Mouse (Mus musculus) adrenal gland, adult 18-20 months (tissue): ENCODE measurements around the gene Atg4d. TPM values are rescaled to one million over a fixed set of nuclear protein-coding genes. Genes with fewer than 3 reads are reported as not detected.
"Not testable (repeated sequence)": the region's sequence is repeated elsewhere in the genome, so short reads cannot be mapped to it uniquely, and the experiment has no call there.

Experiments
- DNase-seq, 2 experiments: peaks; one replicate each; pipeline ENCODE4 v3.0.0; 2021 to 2022; ENCODE audit warnings: low spot score in 2 of 2
- total RNA-seq, 2 experiments: library from RNA; stranded (reverse); gene quantifications; 1 replicate in 1 of 2; 2 replicates in 1 of 2; pipeline ENCODE4 v1.2.3; 2021

Atg4d gene
- total RNA-seq, 2 experiments from 2014 or later = 39.9 to 52.6 TPM

DNA sequence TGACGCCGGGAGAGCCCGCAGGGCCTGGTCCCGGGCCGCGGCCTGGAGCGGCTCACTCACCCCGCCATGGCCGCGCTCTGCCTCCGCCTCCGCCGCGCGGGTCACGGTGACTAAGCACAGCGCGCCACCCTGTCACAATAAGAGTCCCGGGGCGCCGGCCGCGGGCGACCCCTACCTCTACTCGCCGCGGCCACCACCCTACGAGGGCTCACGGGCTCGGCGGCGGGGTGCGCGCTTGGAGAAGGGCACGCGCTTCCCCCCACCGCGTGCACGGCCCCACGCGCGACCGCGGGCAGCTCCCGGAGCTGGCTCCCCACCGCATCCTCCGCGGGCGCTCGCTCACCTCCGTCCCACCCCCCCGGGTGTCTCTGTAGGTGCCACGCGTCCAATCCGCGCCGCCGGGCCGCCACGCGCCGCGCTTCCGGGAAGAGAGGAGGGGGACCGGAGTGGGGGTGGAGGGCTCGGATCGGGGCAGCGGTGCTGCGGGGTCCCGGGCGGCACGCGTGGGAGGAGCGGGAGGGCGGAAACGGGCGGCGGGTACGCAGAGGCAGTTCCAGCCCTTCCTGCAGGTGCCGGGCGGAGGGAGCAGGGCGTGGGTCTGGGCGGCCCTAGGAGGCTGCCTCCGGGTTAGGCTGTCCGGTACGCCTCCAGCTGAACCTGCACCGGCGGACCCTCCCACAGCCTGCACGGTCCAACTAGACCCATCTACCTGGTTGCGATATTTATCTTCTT is 26.2 kb upstream of the Atg4d start, which contains the start of gene Keap1:
Gene Keap1, minus strand, starts transcription at position 629 of the 732 bp plus-strand sequence.
- peak; percentile 88 for DNase-seq

DNA sequence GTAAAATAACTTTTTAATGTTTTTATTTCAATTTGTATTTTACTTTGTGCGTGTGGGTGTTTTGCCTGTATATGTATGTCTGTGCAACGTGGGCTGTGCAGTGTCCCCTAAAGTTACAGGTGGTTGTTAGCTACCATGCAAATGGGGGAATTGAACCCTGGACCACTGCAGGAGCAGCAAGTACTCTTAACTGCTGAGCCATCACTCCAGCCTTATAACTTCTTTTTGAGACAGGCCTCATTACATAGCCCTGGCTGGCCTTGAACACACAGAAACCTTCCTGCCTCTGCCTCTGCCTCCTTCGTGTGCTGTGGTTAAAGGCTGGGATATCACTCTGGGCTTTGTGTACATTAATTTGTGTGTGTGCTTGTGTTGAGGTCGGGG is 25.6 kb upstream of the Atg4d start:
- DNase-seq = no peak

DNA sequence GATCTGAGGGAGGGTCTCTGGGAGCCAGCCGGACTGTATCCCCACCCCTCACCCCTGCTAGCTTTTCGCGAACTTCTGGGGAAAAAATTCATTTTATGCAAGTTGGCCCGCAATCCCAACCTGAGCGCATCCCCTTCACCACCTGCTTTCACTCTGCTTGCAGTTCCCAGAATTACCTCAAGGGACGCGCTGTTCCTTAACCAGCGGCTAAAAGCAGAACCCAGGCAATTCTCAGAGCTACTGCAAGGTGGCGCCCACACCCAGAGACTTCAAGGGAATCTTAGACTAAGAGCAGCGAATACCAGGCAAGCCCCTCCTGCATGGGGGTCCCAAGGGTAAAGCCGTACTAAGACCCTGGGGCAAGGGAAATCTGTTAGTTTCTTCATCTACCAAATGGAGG is 23.8 kb upstream of the Atg4d start:
- peak; percentile 64 to 67 for DNase-seq

DNA sequence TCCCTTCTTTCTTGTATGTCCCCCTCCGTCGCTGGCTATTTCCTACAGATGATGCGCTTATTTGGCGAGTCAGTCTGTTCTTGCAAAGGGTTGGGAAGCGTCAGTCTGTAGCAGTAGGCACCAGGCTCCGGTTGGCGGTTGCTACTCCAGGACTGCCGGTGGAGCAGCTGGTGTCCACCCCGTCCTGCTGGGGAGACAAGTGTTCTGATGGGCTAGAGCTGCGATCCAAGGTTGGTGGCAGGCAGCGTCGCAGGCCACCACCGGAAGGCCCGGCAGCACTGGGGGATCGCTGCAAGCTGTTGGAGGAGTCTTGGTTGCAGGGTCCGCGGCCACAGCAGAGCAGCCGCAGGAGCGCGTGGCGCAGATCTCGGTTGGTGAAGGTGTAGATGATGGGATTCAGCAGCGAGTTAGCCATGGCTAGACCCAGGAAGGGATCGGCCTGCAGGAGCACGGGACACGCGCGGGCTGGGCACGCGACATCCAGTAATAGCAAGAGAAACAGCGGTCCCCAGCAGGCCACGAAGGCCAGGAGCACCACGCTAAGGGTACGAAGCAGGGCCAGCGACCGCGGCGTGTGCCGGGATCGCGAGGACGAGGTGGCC is 21.2 kb upstream of the Atg4d start:
- no peak for DNase-seq

DNA sequence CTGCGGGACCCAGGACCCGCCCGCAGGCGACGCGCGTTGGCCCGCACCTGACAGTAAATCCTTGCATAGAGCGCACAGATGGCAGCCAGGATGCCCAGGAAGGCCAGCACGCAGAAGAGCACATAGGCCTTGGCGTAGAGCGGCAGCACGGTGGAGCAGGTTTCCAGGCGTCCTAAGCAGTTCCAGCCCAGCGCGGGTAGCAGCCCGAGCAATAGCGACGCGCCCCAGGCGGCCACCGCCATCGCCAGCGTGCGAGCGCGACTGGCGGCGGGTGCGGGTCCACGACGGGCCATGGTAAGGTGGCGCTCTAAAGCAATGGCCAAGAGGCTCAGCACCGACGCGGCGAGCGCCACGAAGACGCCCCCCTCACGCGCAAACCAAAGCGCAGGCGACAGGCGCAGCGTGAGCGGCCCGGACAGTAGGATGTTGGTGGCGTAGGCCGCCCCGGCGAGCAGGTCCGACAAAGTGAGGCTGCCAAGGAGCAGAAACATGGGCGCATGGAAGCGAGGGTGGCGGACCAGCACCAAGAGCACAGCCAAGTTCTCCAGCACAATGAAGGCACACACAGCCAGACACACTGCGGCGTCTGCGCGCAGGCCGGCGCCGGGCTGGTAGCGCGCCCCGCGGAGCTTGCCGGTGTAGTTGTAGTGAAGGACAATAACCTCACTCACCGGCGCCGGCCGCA is 20.5 kb upstream of the Atg4d start:
- DNase-seq = no peak

DNA sequence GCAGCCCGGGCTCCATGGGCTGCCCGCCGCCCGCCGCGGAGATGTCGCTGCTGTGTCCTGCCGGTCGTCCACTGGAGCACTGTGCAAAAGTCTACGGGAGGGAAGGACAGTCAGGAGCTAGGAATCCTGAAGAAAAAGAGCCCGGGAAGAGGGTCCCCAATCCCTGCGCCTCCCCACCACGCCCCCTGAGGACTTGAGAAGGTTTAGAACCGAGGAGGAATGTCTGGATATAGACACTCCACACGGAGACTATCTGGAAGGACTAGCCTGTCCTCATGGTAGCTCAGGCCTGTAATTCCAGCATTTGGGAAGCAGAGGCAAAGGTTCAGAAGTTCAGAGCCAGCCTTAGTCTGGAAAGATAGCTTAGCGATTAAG is 20.0 kb upstream of the Atg4d start:
- no peak for DNase-seq

GRCm38 (mm10) chr9:21246342-21246741 is 18.8 kb upstream of the Atg4d start:
- no peak for DNase-seq

GRCm38 (mm10) chr9:21248326-21248725 is 16.8 kb upstream of the Atg4d start, which contains the start of gene S1pr5:
TSS of gene S1pr5 (minus strand) at chr9:21248443.
- peak; percentile 26 to 53 for DNase-seq

DNA sequence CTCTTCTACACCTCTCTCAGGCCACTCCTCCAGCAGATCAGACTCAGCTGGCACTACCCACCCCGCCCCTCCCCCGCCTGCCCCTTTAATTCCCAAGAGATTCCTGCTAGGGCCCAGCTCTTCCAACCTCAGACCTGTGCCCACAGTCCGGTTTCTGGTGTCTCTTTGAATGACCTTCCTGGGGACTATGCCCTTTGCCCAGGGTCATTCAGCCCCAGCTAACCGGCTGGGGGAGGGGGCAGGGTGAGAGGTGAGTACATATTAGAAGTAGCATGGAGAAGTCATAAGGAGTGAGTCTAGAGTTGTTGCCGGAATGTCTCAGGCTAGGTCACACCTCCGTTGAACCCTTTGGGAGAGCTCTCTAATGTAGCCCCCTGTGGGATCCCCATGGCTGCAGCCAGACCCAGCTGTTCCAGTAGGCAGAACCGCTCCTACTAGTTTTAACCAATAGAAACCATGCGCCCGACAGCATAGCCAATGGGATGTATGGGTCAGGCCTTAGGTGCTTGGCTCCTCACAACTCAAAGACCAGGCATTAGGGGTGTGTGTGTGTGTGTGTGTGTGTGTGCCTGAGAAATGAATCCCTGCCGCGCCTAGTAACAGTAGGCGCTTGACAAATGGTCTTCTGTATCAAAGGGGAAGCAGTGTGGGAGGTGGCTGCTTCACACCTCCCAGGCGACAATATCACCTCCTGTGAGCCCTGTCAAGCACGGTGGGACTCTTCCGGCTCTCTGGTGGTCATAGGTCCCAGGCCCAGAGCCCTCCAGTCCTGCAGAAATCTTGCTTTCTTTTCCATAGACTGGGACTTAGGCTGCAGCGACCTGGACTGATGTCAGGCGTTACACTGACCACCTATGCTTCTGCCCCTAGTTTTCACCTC is 15.2 kb upstream of the Atg4d start:
- DNase-seq = no peak

GRCm38 (mm10) chr9:21250509-21250908 is 14.6 kb upstream of the Atg4d start:
- no peak for DNase-seq

GRCm38 (mm10) chr9:21251116-21251735 is 13.9 kb upstream of the Atg4d start:
- no peak for DNase-seq

- no peak for DNase-seq
Observed at GRCm38 (mm10) chr9:21254690-21255089, 10.4 kb upstream of the Atg4d start.

DNA sequence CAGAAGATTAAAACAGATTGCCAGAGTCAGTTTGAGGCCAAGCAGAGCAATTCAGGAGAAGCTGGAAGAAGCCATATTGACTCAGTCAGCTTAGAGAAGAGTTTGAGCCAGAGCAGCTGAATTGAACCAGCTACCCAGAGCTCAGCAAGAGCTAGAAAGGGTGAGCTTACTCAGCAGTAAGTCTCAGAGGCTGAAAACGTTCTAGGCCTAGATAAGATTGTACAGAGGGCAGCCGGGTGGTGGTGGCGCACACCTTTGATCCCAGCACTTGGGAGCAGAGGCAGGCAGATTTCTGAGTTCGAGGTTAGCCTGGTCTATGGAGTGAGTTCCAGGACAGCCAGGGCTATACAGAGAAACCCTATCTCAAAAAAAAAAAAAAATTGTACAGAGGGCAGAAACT is 8.7 kb upstream of the Atg4d start:
- not testable (repeated sequence) for DNase-seq

DNA sequence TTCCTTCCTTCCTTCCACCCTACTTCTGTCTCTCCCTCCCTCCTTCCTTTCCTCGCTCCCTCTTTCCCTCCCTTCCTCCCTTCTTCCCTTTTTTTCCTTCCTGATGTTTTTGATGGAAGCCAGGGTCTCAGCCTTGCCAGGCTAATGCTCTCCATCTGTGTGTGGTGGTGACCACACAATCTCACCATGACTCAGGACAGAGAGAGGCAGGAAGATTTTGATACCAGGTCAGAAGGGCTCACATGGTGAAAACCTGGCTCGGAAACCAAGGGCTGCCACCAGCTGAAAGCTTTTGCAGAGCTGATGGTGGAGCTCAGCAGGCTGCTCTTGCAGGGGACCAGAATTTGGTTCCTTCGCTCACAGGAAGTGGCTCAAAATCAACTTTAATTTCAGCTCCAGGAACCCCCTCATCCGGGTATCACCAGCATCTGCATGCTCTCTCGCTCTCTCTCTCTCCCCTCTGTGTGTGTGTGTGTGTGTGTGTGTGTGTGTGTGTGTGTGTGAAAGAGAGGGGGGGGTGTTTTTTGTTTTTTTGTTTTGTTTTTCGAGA is 4.5 kb upstream of the Atg4d start:
- DNase-seq = no peak

GRCm38 (mm10) chr9:21261831-21262230 is 3.3 kb upstream of the Atg4d start:
- no peak for DNase-seq

GRCm38 (mm10) chr9:21264272-21264999 is 657 bp upstream of the Atg4d start:
- DNase-seq = no peak

GRCm38 (mm10) chr9:21265611-21266010 is 518 bp downstream of the Atg4d start:
- no peak for DNase-seq

DNA sequence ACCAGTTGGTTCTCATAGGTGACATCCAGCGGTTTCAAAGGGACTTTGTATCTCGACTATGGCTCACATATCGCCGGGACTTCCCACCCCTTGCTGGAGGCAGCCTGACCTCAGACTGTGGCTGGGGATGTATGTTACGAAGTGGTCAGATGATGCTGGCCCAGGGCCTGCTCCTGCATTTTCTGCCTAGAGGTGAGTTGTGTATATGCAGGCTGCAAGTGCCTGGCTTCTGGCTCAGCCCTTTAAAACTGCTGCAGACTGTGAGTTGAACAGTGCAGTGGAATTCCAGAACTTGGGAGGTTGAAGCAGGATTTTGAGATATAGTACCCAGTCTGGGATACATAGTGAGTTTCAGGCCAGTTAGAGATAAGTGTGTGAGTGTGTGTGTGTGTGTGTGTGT is 1.8 kb downstream of the Atg4d start:
- no peak for DNase-seq

DNA sequence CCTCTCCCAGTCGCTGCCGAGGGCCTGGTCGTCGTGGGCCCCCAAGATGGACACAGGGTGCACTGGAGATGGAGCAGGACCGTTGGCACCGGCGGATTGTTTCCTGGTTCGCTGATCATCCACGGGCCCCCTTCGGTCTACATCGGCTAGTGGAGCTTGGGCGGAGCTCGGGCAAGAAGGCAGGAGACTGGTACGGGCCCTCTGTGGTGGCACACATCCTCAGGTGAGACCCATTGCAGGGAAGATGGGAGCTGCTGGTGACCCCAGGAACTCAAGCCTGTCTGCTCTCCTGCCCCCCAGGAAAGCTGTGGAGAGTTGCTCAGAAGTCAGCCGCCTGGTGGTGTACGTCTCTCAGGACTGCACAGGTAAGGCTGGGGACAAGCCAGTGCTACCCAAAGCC is 3.2 kb downstream of the Atg4d start:
- no peak for DNase-seq

GRCm38 (mm10) chr9:21269590-21269989 is 4.5 kb downstream of the Atg4d start:
- DNase-seq = not testable (repeated sequence)
